Mouse (Mus musculus) stomach, postnatal 0 days (tissue): ENCODE measurements around the gene Olfr1141. TPM values are rescaled to one million over a fixed set of nuclear protein-coding genes. Genes with fewer than 3 reads are reported as not detected.

Source experiments
- ATAC-seq: fragments of 200-750 bp; cut with Nextera tagmentation; 2 replicates; pipeline ENCODE4 v1.8.0; 2017; ENCODE audit not compliant: low FRiP score, low TSS enrichment
- DNase-seq: peaks from one replicate; pipeline ENCODE4 v3.0.0-alpha.2; 2016; ENCODE audit warnings: low spot score
- H3K27ac ChIP-seq: fragments of 300-500 bp; sonication (generic); replicated peaks from 2 replicates; pipeline ENCODE4 v1.5.1; 2014; ENCODE audit warnings: mild to moderate bottlenecking, control low read depth
- H3K27me3 ChIP-seq: fragments of 300-500 bp; sonication (generic); 2 replicates; pipeline ENCODE4 v1.6.1; 2014; ENCODE audit warnings: low read length; ENCODE audit not compliant: control insufficient read depth, insufficient read depth
- H3K36me3 ChIP-seq: fragments of 300-500 bp; sonication (generic); 2 replicates; pipeline ENCODE4 v1.6.1; 2014; ENCODE audit warnings: low read length, mixed read lengths; ENCODE audit not compliant: control insufficient read depth, insufficient read depth
- H3K4me1 ChIP-seq: fragments of 300-500 bp; sonication (generic); replicated peaks from 2 replicates; pipeline ENCODE4 v1.6.1; 2014; ENCODE audit warnings: antibody characterized with exemption; ENCODE audit not compliant: control insufficient read depth, insufficient read depth
- H3K4me2 ChIP-seq: fragments of 300-500 bp; sonication (generic); replicated peaks from 2 replicates; pipeline ENCODE4 v1.6.1; 2014; ENCODE audit warnings: low read depth, mild to moderate bottlenecking, control low read depth, moderate library complexity
- H3K4me3 ChIP-seq: fragments of 300-500 bp; sonication (generic); 2 replicates; pipeline ENCODE4 v1.5.1; 2014; ENCODE audit warnings: low read depth, low read length, control low read depth
- H3K9ac ChIP-seq: fragments of 300-500 bp; sonication (generic); 2 replicates; pipeline ENCODE4 v1.6.1; 2014; ENCODE audit warnings: mild to moderate bottlenecking, low read length, control low read depth, mixed read lengths
- H3K9me3 ChIP-seq: fragments of 300-500 bp; sonication (generic); 2 replicates; pipeline ENCODE4 v1.6.1; 2016; ENCODE audit warnings: low read length; ENCODE audit not compliant: control insufficient read depth
- CTCF ChIP-seq: IDR thresholded peaks from 2 replicates; pipeline ENCODE4 v1.5.1; 2016; ENCODE audit warnings: antibody characterized with exemption, low read depth, mild to moderate bottlenecking, moderate library complexity
- EP300 ChIP-seq: optimal IDR thresholded peaks from 2 replicates; pipeline ENCODE3; 2016; ENCODE audit warnings: antibody characterized with exemption
- WGBS: fragments of 180-500 bp; shearing (Covaris S2); extraction: QIAGEN DNeasy Blood & Tissue Kit; methylation state at CpG from one replicate; pipeline ENCODE4 v1.1.7; 2014; 5-methylcytosine and 5-hydroxymethylcytosine counted together
- polyA plus RNA-seq: library from polyadenylated mRNA; unstranded; fragments of >200 nt; fragmentation: Nextera tagmentation; extraction: Ambion mirVana; gene quantifications from 2 replicates; pipeline ENCODE4 v1.2.1, GENCODE M21; 2015

Olfr1141 gene
- not detected in 2 replicates for polyA plus RNA-seq

- Histone ChIP-seq H3K27me3 (no peaks in the 10 kb centered on the region), H3K36me3 (no peaks in the 10 kb centered on the region), H3K4me1 (no peaks in the 10 kb centered on the region), H3K9ac (no peak within 1 kb of the TSS), H3K9me3 (no peaks in the 10 kb centered on the region), H3K27ac (no peak within 1 kb of the TSS), H3K4me3 (no peak within 1 kb of the TSS), H3K4me2 (no peak within 1 kb of the TSS)
- DNase-seq (no peak), ATAC-seq (no peak)
- no peak for TF ChIP-seq CTCF
- TF ChIP-seq EP300: no peak
- WGBS: 75% methylated on average over 1 of the region's 1 CpGs
Observed at GRCm38 (mm10) chr2:87753891-87754290, at the start of gene Olfr1141. TSS of gene Olfr1141 (minus strand) at chr2:87753991.

GRCm38 (mm10) chr2:87800292-87800691, 46.5 kb upstream of the Olfr1141 start, which contains the start of gene Olfr1143:
TSS of gene Olfr1143 (plus strand) at chr2:87800592.
- Histone ChIP-seq H3K27me3 (no peaks in the 10 kb centered on the region), H3K27ac (no peak within 1 kb of the TSS), H3K4me2 (no peak within 1 kb of the TSS), H3K9me3 (no peaks in the 10 kb centered on the region), H3K9ac (no peak within 1 kb of the TSS), H3K4me3 (no peak within 1 kb of the TSS), H3K36me3 (no peaks in the 10 kb centered on the region), H3K4me1 (no peaks in the 10 kb centered on the region)
- ATAC-seq: no peak
- no peak for DNase-seq
- no peak for TF ChIP-seq CTCF
- no peak for TF ChIP-seq EP300

DNA sequence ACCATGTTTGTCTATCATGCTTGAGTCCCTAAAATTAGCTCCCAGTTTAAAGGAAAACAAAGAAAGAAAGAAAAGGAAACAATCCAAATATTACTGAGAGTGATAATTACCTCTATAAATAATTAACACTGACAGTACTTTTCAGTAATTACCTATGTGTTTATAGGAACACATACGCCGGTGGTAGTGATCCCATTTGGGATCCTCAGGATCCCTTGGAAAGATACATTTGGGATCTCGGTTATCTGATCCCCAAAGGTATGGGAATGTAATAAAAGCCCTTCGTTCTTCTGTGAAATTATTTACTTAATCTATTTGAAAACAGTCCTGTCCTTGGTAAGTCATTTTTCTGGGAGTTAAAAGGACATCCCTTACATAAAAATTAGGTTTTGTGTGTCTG, 25.4 kb upstream of the Olfr1141 start, which contains the start of gene Olfr152:
Olfr152 (plus strand) TSS at position 301 of the 400 bp plus-strand sequence.
- Histone ChIP-seq H3K36me3 (no peaks in the 10 kb centered on the region), H3K27me3 (no peaks in the 10 kb centered on the region), H3K27ac (no peak within 1 kb of the TSS), H3K4me2 (no peak within 1 kb of the TSS), H3K9me3 (no peaks in the 10 kb centered on the region), H3K4me3 (no peak within 1 kb of the TSS), H3K9ac (no peak within 1 kb of the TSS), H3K4me1 (no peaks in the 10 kb centered on the region)
- TF ChIP-seq EP300 (no peak), CTCF (no peak)
- 73% methylated on average over 4 of the region's 4 CpGs for WGBS
- no peak for DNase-seq
- no peak for ATAC-seq

DNA sequence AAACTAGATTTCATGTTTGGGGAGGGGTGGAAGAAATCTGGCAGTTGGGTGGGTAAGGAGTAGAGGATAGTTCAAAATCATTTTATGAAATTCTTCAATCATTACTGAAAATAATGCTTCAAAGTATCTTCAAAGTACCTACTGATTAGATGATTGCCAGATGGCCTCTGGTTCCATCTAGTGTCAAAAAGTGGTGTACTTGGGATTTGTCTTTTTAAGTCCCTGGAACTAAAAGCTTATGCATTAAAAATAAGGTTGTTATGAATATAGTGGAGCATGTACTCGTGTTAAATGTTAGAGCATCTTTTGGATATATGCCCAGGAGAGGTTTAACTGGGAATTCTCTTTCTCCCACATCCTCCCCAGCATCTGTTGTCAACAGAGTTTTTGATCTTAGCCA, 22.4 kb upstream of the Olfr1141 start:
- Histone ChIP-seq H3K4me1 (no peaks in the 10 kb centered on the region), H3K4me3 (no peak overlapping the region), H3K36me3 (no peaks in the 10 kb centered on the region), H3K9me3 (no peaks in the 10 kb centered on the region), H3K9ac (no peak overlapping the region), H3K27me3 (no peaks in the 10 kb centered on the region), H3K4me2 (no peak overlapping the region), H3K27ac (no peak overlapping the region)
- DNase-seq (no peak), ATAC-seq (no peak)
- WGBS: 41% methylated on average over 1 of the region's 1 CpGs
- TF ChIP-seq EP300 (no peak), CTCF (no peak)

- no peak for TF ChIP-seq EP300
- TF ChIP-seq CTCF: no peak
- no peak within 1 kb of the TSS for H3K4me2 ChIP-seq
- H3K27me3 ChIP-seq: no peaks in the 10 kb centered on the region
- H3K9ac ChIP-seq: no peak within 1 kb of the TSS
- H3K9me3 ChIP-seq: no peaks in the 10 kb centered on the region
- H3K4me1 ChIP-seq: no peaks in the 10 kb centered on the region
- DNase-seq: no peak
- ATAC-seq: no peak
- H3K36me3 ChIP-seq: no peaks in the 10 kb centered on the region
- H3K27ac ChIP-seq: no peak within 1 kb of the TSS
- 68% methylated on average over 3 of the region's 3 CpGs for WGBS
- no peak within 1 kb of the TSS for H3K4me3 ChIP-seq
Observed at GRCm38 (mm10) chr2:87743452-87743851, 10.3 kb downstream of the Olfr1141 start, which contains the start of gene Olfr1140. TSS of gene Olfr1140 (plus strand) at chr2:87743752.

DNA sequence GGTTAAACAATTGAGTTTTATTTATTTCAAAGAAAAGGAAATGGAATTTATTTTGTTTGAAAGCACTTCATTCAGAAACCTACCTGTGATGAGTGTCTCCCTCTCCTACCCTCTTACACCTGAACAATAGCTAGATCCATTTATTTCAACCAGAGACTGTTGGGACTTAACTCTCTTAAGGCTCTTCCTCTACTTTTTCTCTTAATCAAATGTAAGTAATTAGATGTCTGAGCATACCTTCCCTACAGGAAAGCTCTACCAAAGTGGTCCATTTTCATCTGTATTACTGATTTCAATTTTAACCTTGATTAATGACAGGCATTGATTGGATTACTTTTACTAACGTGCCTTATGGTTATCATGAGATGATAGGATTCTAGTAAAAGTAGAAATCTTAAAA, 13.9 kb downstream of the Olfr1141 start, which contains the start of gene Olfr1138:
Olfr1138 (minus strand) TSS at position 101 of the 400 bp plus-strand sequence.
- no peaks in the 10 kb centered on the region for H3K4me1 ChIP-seq
- TF ChIP-seq CTCF (no peak), EP300 (no peak)
- H3K27me3 ChIP-seq: no peaks in the 10 kb centered on the region
- H3K27ac ChIP-seq: no peak within 1 kb of the TSS
- no peaks in the 10 kb centered on the region for H3K9me3 ChIP-seq
- H3K4me3 ChIP-seq: no peak within 1 kb of the TSS
- H3K4me2 ChIP-seq: no peak within 1 kb of the TSS
- no peaks in the 10 kb centered on the region for H3K36me3 ChIP-seq
- DNase-seq (no peak), ATAC-seq (no peak)
- WGBS: 85% methylated on average over 1 of the region's 1 CpGs
- H3K9ac ChIP-seq: no peak within 1 kb of the TSS
